Mouse (Mus musculus) forebrain, embryonic 11.5 days (tissue): ENCODE measurements at regions not wholly inside any gene's neighbourhood (a gene's known extent, or its start where the extent isn't known, plus 50 kb on each side); places are given as distances from the start of the nearest gene placed in this dataset.

Experiments
- ATAC-seq: fragments of 200-750 bp; cut with Nextera tagmentation; replicated peaks from 2 replicates; pipeline ENCODE4 v1.8.0; 2017; ENCODE audit warnings: moderate TSS enrichment; ENCODE audit not compliant: low FRiP score
- DNase-seq: peaks from one replicate; pipeline ENCODE4 v3.0.0-alpha.2; 2017; ENCODE audit warnings: low spot score
- H3K27ac ChIP-seq: fragments of 300-500 bp; sonication (generic); 2 replicates; pipeline ENCODE4 v1.5.1; 2014; ENCODE audit warnings: low read depth, low read length
- H3K27me3 ChIP-seq: fragments of 300-500 bp; sonication (generic); 2 replicates; pipeline ENCODE4 v1.6.1; 2014; ENCODE audit warnings: mild to moderate bottlenecking, low read length, mixed read lengths; ENCODE audit not compliant: control insufficient read depth, insufficient read depth
- H3K36me3 ChIP-seq: fragments of 300-500 bp; sonication (generic); 2 replicates; pipeline ENCODE4 v1.6.1; 2014; ENCODE audit warnings: mild to moderate bottlenecking, low read length, moderate library complexity, mixed read lengths; ENCODE audit not compliant: control insufficient read depth, insufficient read depth
- H3K4me1 ChIP-seq: fragments of 300-500 bp; sonication (generic); replicated peaks from 2 replicates; pipeline ENCODE4 v1.6.1; 2014; ENCODE audit warnings: low read length, mixed read lengths; ENCODE audit not compliant: control insufficient read depth, insufficient read depth
- H3K4me2 ChIP-seq: fragments of 300-500 bp; sonication (generic); 2 replicates; pipeline ENCODE4 v1.6.1; 2014; ENCODE audit warnings: low read depth, mild to moderate bottlenecking, low read length, moderate library complexity, mixed read lengths; ENCODE audit not compliant: severe bottlenecking
- H3K4me3 ChIP-seq: fragments of 300-500 bp; sonication (generic); 2 replicates; pipeline ENCODE4 v1.5.1; 2014; ENCODE audit warnings: low read depth, low read length
- H3K9ac ChIP-seq: fragments of 300-500 bp; sonication (generic); 2 replicates; pipeline ENCODE4 v1.6.1; 2014; ENCODE audit warnings: low read length
- H3K9me3 ChIP-seq: fragments of 300-500 bp; sonication (generic); 2 replicates; pipeline ENCODE4 v1.6.1; 2016; ENCODE audit warnings: low read length, mixed read lengths; ENCODE audit not compliant: control insufficient read depth
- WGBS: fragments of 180-500 bp; shearing (Covaris S2); extraction: QIAGEN DNeasy Blood & Tissue Kit; methylation state at CpG from one replicate; pipeline ENCODE4 v1.1.7; 2014; 5-methylcytosine and 5-hydroxymethylcytosine counted together

GRCm38 (mm10) chr5:119448494-119448893 is 222.0 kb upstream of the Tbx3 start:
- H3K4me2 ChIP-seq, result no peak overlapping the region
- no peak overlapping the region for H3K27ac ChIP-seq
- no peak for ATAC-seq
- no peak overlapping the region for H3K4me3 ChIP-seq
- H3K9ac ChIP-seq, result no peak overlapping the region
- 90% methylated on average over 4 of the region's 4 CpGs for WGBS
- H3K4me1 ChIP-seq, result no peaks in the 10 kb centered on the region
- no peaks in the 10 kb centered on the region for H3K27me3 ChIP-seq
- no peaks in the 10 kb centered on the region for H3K36me3 ChIP-seq
- no peak for DNase-seq
- no peaks in the 10 kb centered on the region for H3K9me3 ChIP-seq

GRCm38 (mm10) chr5:119449166-119449565 is 221.3 kb upstream of the Tbx3 start:
- no peaks in the 10 kb centered on the region for H3K27me3 ChIP-seq
- 76% methylated on average over 7 of the region's 7 CpGs for WGBS
- H3K4me3 ChIP-seq, result no peak overlapping the region
- ATAC-seq, result no peak
- H3K27ac ChIP-seq, result no peak overlapping the region
- no peak overlapping the region for H3K9ac ChIP-seq
- DNase-seq, result no peak
- H3K36me3 ChIP-seq, result no peaks in the 10 kb centered on the region
- H3K4me1 ChIP-seq, result no peaks in the 10 kb centered on the region
- H3K9me3 ChIP-seq, result no peaks in the 10 kb centered on the region
- H3K4me2 ChIP-seq, result no peak overlapping the region

GRCm38 (mm10) chr5:119459751-119460150 is 210.7 kb upstream of the Tbx3 start:
- no peak overlapping the region for H3K9ac ChIP-seq
- no peak overlapping the region for H3K4me2 ChIP-seq
- no peak for DNase-seq
- no peak overlapping the region for H3K27ac ChIP-seq
- H3K4me1 ChIP-seq, result no peaks in the 10 kb centered on the region
- no peaks in the 10 kb centered on the region for H3K9me3 ChIP-seq
- no peaks in the 10 kb centered on the region for H3K27me3 ChIP-seq
- ATAC-seq, result no peak
- no peaks in the 10 kb centered on the region for H3K36me3 ChIP-seq
- WGBS, result 79% methylated on average over 3 of the region's 3 CpGs
- no peak overlapping the region for H3K4me3 ChIP-seq

- 51% methylated on average over 14 of the region's 14 CpGs for WGBS
- DNase-seq, result no peak
- H3K27ac ChIP-seq, result no peak overlapping the region
These were observed 207.6 kb upstream of the Tbx3 start for GRCm38 (mm10) chr5:119462659-119463530.

GRCm38 (mm10) chr5:119464553-119464952 is 205.9 kb upstream of the Tbx3 start:
- H3K4me2 ChIP-seq, result no peak overlapping the region
- no peaks in the 10 kb centered on the region for H3K4me1 ChIP-seq
- 91% methylated on average over 4 of the region's 4 CpGs for WGBS
- no peak overlapping the region for H3K27ac ChIP-seq
- no peaks in the 10 kb centered on the region for H3K36me3 ChIP-seq
- no peaks in the 10 kb centered on the region for H3K27me3 ChIP-seq
- no peaks in the 10 kb centered on the region for H3K9me3 ChIP-seq
- no peak overlapping the region for H3K4me3 ChIP-seq
- no peak for DNase-seq
- H3K9ac ChIP-seq, result no peak overlapping the region
- ATAC-seq, result no peak

More at GRCm38 (mm10) chr5:119462659-119463530, 207.6 kb upstream of the Tbx3 start:
- Histone ChIP-seq H3K4me2 (no peak overlapping the region), H3K36me3 (no peaks in the 10 kb centered on the region), H3K27me3 (no peaks in the 10 kb centered on the region), H3K9ac (no peak overlapping the region), H3K4me3 (no peak overlapping the region), H3K9me3 (no peaks in the 10 kb centered on the region), H3K4me1 (no peaks in the 10 kb centered on the region)
- no peak for ATAC-seq

- Histone ChIP-seq H3K27me3 (no peaks in the 10 kb centered on the region), H3K27ac (no peak overlapping the region), H3K4me3 (no peak overlapping the region), H3K4me2 (no peak overlapping the region), H3K36me3 (no peaks in the 10 kb centered on the region), H3K9ac (no peak overlapping the region), H3K9me3 (no peaks in the 10 kb centered on the region), H3K4me1 (no peaks in the 10 kb centered on the region)
- WGBS, result 85% methylated on average over 13 of the region's 13 CpGs
- ATAC-seq (no peak), DNase-seq (no peak)
These were observed 203.0 kb upstream of the Tbx3 start for GRCm38 (mm10) chr5:119467346-119468085.

- ATAC-seq (no peak), DNase-seq (no peak)
- Histone ChIP-seq H3K4me3 (no peak overlapping the region), H3K4me1 (0 out of 2 replicates have a peak, but pooled peaks cover 2% of the 10 kb centered on the region), H3K27ac (no peak overlapping the region), H3K36me3 (no peaks in the 10 kb centered on the region), H3K27me3 (no peaks in the 10 kb centered on the region), H3K9me3 (no peaks in the 10 kb centered on the region), H3K4me2 (no peak overlapping the region), H3K9ac (no peak overlapping the region)
- 78% methylated on average over 2 of the region's 2 CpGs for WGBS
These were observed 192.5 kb upstream of the Tbx3 start for GRCm38 (mm10) chr5:119477926-119478325.

- no peak overlapping the region for H3K27ac ChIP-seq
- H3K4me3 ChIP-seq, result no peak overlapping the region
- no peak overlapping the region for H3K9ac ChIP-seq
- H3K4me2 ChIP-seq, result no peak overlapping the region
- WGBS, result 89% methylated on average over 4 of the region's 4 CpGs
- DNase-seq (no peak), ATAC-seq (no peak)
- no peaks in the 10 kb centered on the region for H3K9me3 ChIP-seq
- no peaks in the 10 kb centered on the region for H3K36me3 ChIP-seq
- no peaks in the 10 kb centered on the region for H3K27me3 ChIP-seq
- H3K4me1 ChIP-seq, result 0 out of 2 replicates have a peak, but pooled peaks cover 2% of the 10 kb centered on the region
These were observed 192.1 kb upstream of the Tbx3 start for GRCm38 (mm10) chr5:119478331-119478730.
